25 mouse cellular contexts compared by ENCODE assay signal in genomic region chr11:3389996-3390395, GRCm38 (mm10). TPM values are rescaled to one million over a fixed set of nuclear protein-coding genes. Genes with fewer than 3 reads are reported as not detected.
DNase-seq lines count a peak whose midpoint lies in the region; ATAC-seq and TF ChIP-seq lines count a peak whose summit lies in the region.
"Had no signal": no experiment of that assay in that cellular context is flagged by ENCODE, and none has a peak within 500 bp of the region (broad histone marks: within the 10 kb centered on the region; RNA-seq: fewer than 3 reads in every experiment).

No protein-coding gene starts in this region.

- no peak overlapping the region for H3K4me3 ChIP-seq in ES-Bruce4 (ENCODE audit: low read depth, low read length)
- no peak overlapping the region for H3K4me3 ChIP-seq in stomach, embryonic 16.5 days (replicated peaks; ENCODE audit: low read length)
- no peak overlapping the region for H3K4me3 ChIP-seq in midbrain, embryonic 16.5 days (ENCODE audit: low read depth, low read length)
- H3K4me3 ChIP-seq: embryonic facial prominence, embryonic 13.5 days; erythroblast, embryonic 14.5 days; forebrain, embryonic 13.5 days; heart, embryonic 15.5 days; hindbrain, embryonic 13.5 days; megakaryocyte, embryonic 14.5 days; midbrain, embryonic 13.5 days had no signal

- no peaks in the 10 kb centered on the region for H3K9me3 ChIP-seq in ES-Bruce4 (replicated peaks; ENCODE audit: control insufficient read depth, insufficient read depth, low read length, poor library complexity, severe bottlenecking)
- no peaks in the 10 kb centered on the region for H3K9me3 ChIP-seq in stomach, embryonic 16.5 days (replicated peaks; ENCODE audit: control insufficient read depth, low read length)
- no peaks in the 10 kb centered on the region for H3K9me3 ChIP-seq in midbrain, embryonic 16.5 days (replicated peaks; ENCODE audit: control insufficient read depth, low read length, poor library complexity, severe bottlenecking)
- H3K9me3 ChIP-seq: embryonic facial prominence, embryonic 13.5 days; forebrain, embryonic 13.5 days; heart, embryonic 15.5 days; hindbrain, embryonic 13.5 days; megakaryocyte, embryonic 14.5 days; midbrain, embryonic 13.5 days had no signal

- ATAC-seq in stomach, embryonic 16.5 days (ENCODE audit: insufficient read depth, low FRiP score) = no peak
- ATAC-seq in midbrain, embryonic 16.5 days = no peak
- ATAC-seq: activated CD4-positive, CD25-positive, alpha-beta regulatory T cell, adult 4 months; CD4-positive, CD25-positive, alpha-beta regulatory T cell, adult 4 months; forebrain, embryonic 13.5 days; liver, postnatal 0 days; midbrain, embryonic 13.5 days had no signal

- DNase-seq in cerebellum, adult 18-20 months = peak; percentile 50 to 56
- no peak for DNase-seq in cerebellum, adult 8-10 months
- DNase-seq in cerebellum, adult 9-10 months = peak; percentile 65
- no peak for DNase-seq in adrenal gland, postnatal 10 days
- DNase-seq: adrenal gland, adult 8-10 months; embryo, embryonic 11 days; heart, postnatal 36 days; kidney, adult 18-20 months; kidney, postnatal 14 days; layer of hippocampus, postnatal 36 days; liver, postnatal 0 days; thymus, adult 18-20 months; thymus, postnatal 4 days had no signal

- 0 out of 2 replicates have a peak overlapping the region, but pooled peaks have one; percentile 23 for H3K9ac ChIP-seq in ES-Bruce4 (ENCODE audit: low read depth, poor library complexity, severe bottlenecking)
- H3K9ac ChIP-seq in stomach, embryonic 16.5 days (ENCODE audit: low read length) = no peak overlapping the region
- no peak overlapping the region for H3K9ac ChIP-seq in midbrain, embryonic 16.5 days (ENCODE audit: low read depth, low read length)
- H3K9ac ChIP-seq: embryonic facial prominence, embryonic 13.5 days; forebrain, embryonic 13.5 days; heart, embryonic 15.5 days; hindbrain, embryonic 13.5 days; liver, postnatal 0 days; midbrain, embryonic 13.5 days had no signal

- 76% methylated on average over 5 of the region's 5 CpGs for WGBS in stomach, embryonic 16.5 days
- WGBS in midbrain, embryonic 16.5 days = 85% methylated on average over 5 of the region's 5 CpGs

- H3K4me2 ChIP-seq in stomach, embryonic 16.5 days (ENCODE audit: low read depth, low read length) = no peak overlapping the region
- no peak overlapping the region for H3K4me2 ChIP-seq in midbrain, embryonic 16.5 days (ENCODE audit: low read length)
- H3K4me2 ChIP-seq: embryonic facial prominence, embryonic 13.5 days; forebrain, embryonic 13.5 days; heart, embryonic 15.5 days; hindbrain, embryonic 13.5 days; midbrain, embryonic 13.5 days had no signal

- peaks cover 5% of the 10 kb centered on the region for H3K4me1 ChIP-seq in ES-Bruce4 (ENCODE audit: control insufficient read depth, insufficient read depth, low read length)
- peaks cover 17% of the 10 kb centered on the region; the same call in 1 of the 2 replicates for H3K4me1 ChIP-seq in stomach, embryonic 16.5 days (ENCODE audit: control insufficient read depth, insufficient read depth, low read length)
- no peaks in the 10 kb centered on the region for H3K4me1 ChIP-seq in midbrain, embryonic 16.5 days (ENCODE audit: control insufficient read depth, insufficient read depth, low read length)
- H3K4me1 ChIP-seq: hindbrain, embryonic 13.5 days; midbrain, embryonic 13.5 days had no signal

- TF ChIP-seq CTCF in ES-Bruce4 (IDR thresholded peaks at IDR 0.05; ENCODE audit: low read depth, low read length) = no peak

- H3K27me3 ChIP-seq in ES-Bruce4 (ENCODE audit: control insufficient read depth, insufficient read depth, low read length, poor library complexity, severe bottlenecking) = no peaks in the 10 kb centered on the region
- H3K27me3 ChIP-seq in stomach, embryonic 16.5 days (ENCODE audit: control insufficient read depth, insufficient read depth, low read length) = no peaks in the 10 kb centered on the region
- no peaks in the 10 kb centered on the region for H3K27me3 ChIP-seq in midbrain, embryonic 16.5 days (ENCODE audit: control insufficient read depth, insufficient read depth, low read depth, low read length)
- H3K27me3 ChIP-seq: embryonic facial prominence, embryonic 13.5 days; forebrain, embryonic 13.5 days; heart, embryonic 15.5 days; hindbrain, embryonic 13.5 days; megakaryocyte, embryonic 14.5 days; midbrain, embryonic 13.5 days had no signal

- peak overlapping the region; percentile 91 for H3K27ac ChIP-seq in ES-Bruce4 (ENCODE audit: insufficient read depth, low read length)
- H3K27ac ChIP-seq in stomach, embryonic 16.5 days (ENCODE audit: low read length) = peak overlapping the region; percentile 80; the same call in 1 of the 2 replicates
- H3K27ac ChIP-seq in midbrain, embryonic 16.5 days (ENCODE audit: low read length) = no peak overlapping the region
- H3K27ac ChIP-seq: embryonic facial prominence, embryonic 13.5 days; forebrain, embryonic 13.5 days; heart, embryonic 15.5 days; hindbrain, embryonic 13.5 days; midbrain, embryonic 13.5 days had no signal

- no peak for TF ChIP-seq POLR2A in ES-Bruce4 (IDR thresholded peaks at IDR 0.05; ENCODE audit: insufficient read depth, low read length)

- TF ChIP-seq EP300 in ES-Bruce4 (IDR thresholded peaks at IDR 0.05; ENCODE audit: insufficient read depth, low read depth, low read length) = 0 out of 2 replicates have a peak, but pooled peaks have one; percentile 34

- no peaks in the 10 kb centered on the region for H3K36me3 ChIP-seq in ES-Bruce4 (ENCODE audit: control insufficient read depth, insufficient read depth, low read length, poor library complexity, severe bottlenecking)
- H3K36me3 ChIP-seq in stomach, embryonic 16.5 days (ENCODE audit: control insufficient read depth, insufficient read depth, low read length) = no peaks in the 10 kb centered on the region
- no peaks in the 10 kb centered on the region for H3K36me3 ChIP-seq in midbrain, embryonic 16.5 days (ENCODE audit: control insufficient read depth, insufficient read depth, low read length)
- H3K36me3 ChIP-seq: heart, embryonic 15.5 days; hindbrain, embryonic 13.5 days had no signal

RNA-seq across cellular contexts. Expression of gene Limk2, which starts 19.0 kb away (rescaled TPM):
- polyA plus RNA-seq in ES-Bruce4 (2011; ENCODE audit: insufficient read depth, insufficient read length, low read depth, missing spikeins) = 186 and 190 TPM in 2 replicates
- polyA plus RNA-seq in stomach, embryonic 16.5 days (2015; fragmentation: Nextera tagmentation; extraction: Ambion mirVana) = 92.6 and 109 TPM in 2 replicates
- polyA plus RNA-seq in midbrain, embryonic 16.5 days (2015; fragmentation: Nextera tagmentation; extraction: Ambion mirVana) = 185 and 187 TPM in 2 replicates
- 10 to 100 TPM; 23.8 to 33.2 TPM for total RNA-seq in adrenal gland, postnatal 10 days (2021)

RNA-seq across cellular contexts. Expression of gene Pik3ip1, which starts 59.8 kb away (rescaled TPM):
- 17.0 TPM in 2 replicates for polyA plus RNA-seq in ES-Bruce4 (2011; ENCODE audit: insufficient read depth, insufficient read length, low read depth, missing spikeins)
- polyA plus RNA-seq in stomach, embryonic 16.5 days (2015; fragmentation: Nextera tagmentation; extraction: Ambion mirVana) = 9.4 and 11.8 TPM in 2 replicates
- polyA plus RNA-seq in midbrain, embryonic 16.5 days (2015; fragmentation: Nextera tagmentation; extraction: Ambion mirVana) = 22.8 and 29.5 TPM in 2 replicates
- 10 to 100 TPM; 13.3 to 17.8 TPM for total RNA-seq in adrenal gland, postnatal 10 days (2021)

Comparison
In these comparisons a context has a peak if more than half of its experiments do, and no peak if none do; other contexts are left out.
1. DNase-seq: peak in cerebellum, adult 18-20 months (2 of 2) and cerebellum, adult 9-10 months (single experiment); none in cerebellum, adult 8-10 months (single experiment) and adrenal gland, postnatal 10 days (single experiment).